Mouse (Mus musculus): ENCODE results near the gene Fgf15. TPM values are rescaled to one million over a fixed set of nuclear protein-coding genes. Genes with fewer than 3 reads are reported as not detected.
"Not testable (repeated sequence)": the region's sequence is repeated elsewhere in the genome, so short reads cannot be mapped to it uniquely, and the experiment has no call there.

Fgf15 gene
- polyA plus RNA-seq, 1 experiment from 2014 or later = 66.9 TPM

GRCm38 (mm10) chr7:144892322-144892721, 4.0 kb upstream of the Fgf15 start:
- 45% methylated on average over 6 of the region's 6 CpGs for WGBS

DNA sequence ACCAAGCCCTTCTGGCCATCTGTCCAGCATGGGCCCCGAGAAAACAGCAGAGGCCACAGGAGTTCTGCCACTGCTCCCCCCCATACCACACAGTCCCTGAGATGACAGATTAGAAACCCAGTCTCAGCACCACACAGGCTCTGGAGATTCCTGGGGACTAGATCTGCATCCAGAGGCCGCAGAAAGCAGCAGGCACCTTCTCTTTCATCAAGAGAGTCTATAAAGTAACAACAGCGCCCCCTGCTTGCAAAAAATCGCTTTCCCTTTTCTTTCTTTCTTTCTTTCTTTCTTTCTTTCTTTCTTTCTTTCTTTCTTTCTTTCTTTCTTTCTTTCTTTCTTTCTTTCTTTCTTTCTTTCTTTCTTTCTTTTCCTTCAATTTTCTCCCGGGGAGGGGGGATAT, 2.1 kb upstream of the Fgf15 start:
- H3K4me3 ChIP-seq (replicated peaks) = no peak overlapping the region
- H3K9me3 ChIP-seq = no peaks in the 10 kb centered on the region
- no peak for ATAC-seq
- no peak overlapping the region; the same call in 1 of the 2 replicates for H3K4me2 ChIP-seq (replicated peaks)
- no peak overlapping the region for H3K9ac ChIP-seq (replicated peaks)
- H3K27ac ChIP-seq = no peak overlapping the region
- WGBS = 2% methylated on average over 5 of the region's 5 CpGs
- H3K4me1 ChIP-seq (replicated peaks) = peaks cover 45% of the 10 kb centered on the region
- no peaks in the 10 kb centered on the region for H3K36me3 ChIP-seq
- peaks cover 52% of the 10 kb centered on the region for H3K27me3 ChIP-seq

More at GRCm38 (mm10) chr7:144892322-144892721, 4.0 kb upstream of the Fgf15 start:
- ATAC-seq = no peak
- no peak overlapping the region for H3K4me2 ChIP-seq (replicated peaks)
- H3K9ac ChIP-seq (replicated peaks) = no peak overlapping the region
- H3K27me3 ChIP-seq = peaks cover 38% of the 10 kb centered on the region
- no peaks in the 10 kb centered on the region for H3K9me3 ChIP-seq
- no peak overlapping the region for H3K27ac ChIP-seq
- H3K36me3 ChIP-seq = no peaks in the 10 kb centered on the region
- H3K4me3 ChIP-seq (replicated peaks) = no peak overlapping the region
- peaks cover 35% of the 10 kb centered on the region for H3K4me1 ChIP-seq (replicated peaks)

DNA sequence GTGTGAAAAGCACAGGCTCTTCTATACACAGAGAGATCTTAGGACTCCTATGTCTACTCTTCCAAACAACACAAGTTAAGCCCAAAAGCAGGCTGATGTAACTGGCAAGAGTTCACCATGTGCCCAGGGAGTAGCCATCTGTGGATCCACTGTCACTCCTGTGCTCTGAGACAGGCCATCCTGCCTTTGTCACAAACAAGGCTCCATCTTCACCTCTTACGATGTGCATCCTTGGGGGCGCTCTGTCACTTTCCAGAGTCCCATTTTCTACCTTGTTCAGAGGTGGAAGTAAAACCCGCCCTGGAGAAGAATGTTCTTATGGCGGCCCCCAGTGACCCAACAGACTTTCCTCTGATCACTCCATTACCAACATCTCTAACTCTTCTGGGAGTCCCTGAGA, 1.6 kb upstream of the Fgf15 start:
- 6% methylated on average over 4 of the region's 4 CpGs for WGBS
- ATAC-seq = no peak
- Histone ChIP-seq H3K4me1 (replicated peaks) (peaks cover 48% of the 10 kb centered on the region), H3K9ac (replicated peaks) (0 out of 2 replicates have a peak overlapping the region, but pooled peaks have one; percentile 69), H3K27me3 (peaks cover 52% of the 10 kb centered on the region), H3K9me3 (no peaks in the 10 kb centered on the region), H3K4me2 (replicated peaks) (peak overlapping the region; percentile 94), H3K27ac (peak overlapping the region; percentile 75), H3K36me3 (no peaks in the 10 kb centered on the region; the same call in 1 of the 2 replicates), H3K4me3 (replicated peaks) (peak overlapping the region; percentile 51)

GRCm38 (mm10) chr7:144895305-144896111, 823 bp upstream of the Fgf15 start:
- no peaks in the 10 kb centered on the region; the same call in 1 of the 2 replicates for H3K36me3 ChIP-seq
- peaks cover 48% of the 10 kb centered on the region for H3K4me1 ChIP-seq (replicated peaks)
- H3K4me2 ChIP-seq (replicated peaks) = peak overlapping the region; percentile 94
- H3K4me3 ChIP-seq (replicated peaks) = peak overlapping the region; percentile 51
- peaks cover 48% of the 10 kb centered on the region for H3K27me3 ChIP-seq
- ATAC-seq = peak; percentile 75
- peak overlapping the region; percentile 69 for H3K9ac ChIP-seq (replicated peaks)
- WGBS = under 1% methylated on average over 33 of the region's 37 CpGs
- no peaks in the 10 kb centered on the region for H3K9me3 ChIP-seq
- H3K27ac ChIP-seq = peak overlapping the region; percentile 75

DNA sequence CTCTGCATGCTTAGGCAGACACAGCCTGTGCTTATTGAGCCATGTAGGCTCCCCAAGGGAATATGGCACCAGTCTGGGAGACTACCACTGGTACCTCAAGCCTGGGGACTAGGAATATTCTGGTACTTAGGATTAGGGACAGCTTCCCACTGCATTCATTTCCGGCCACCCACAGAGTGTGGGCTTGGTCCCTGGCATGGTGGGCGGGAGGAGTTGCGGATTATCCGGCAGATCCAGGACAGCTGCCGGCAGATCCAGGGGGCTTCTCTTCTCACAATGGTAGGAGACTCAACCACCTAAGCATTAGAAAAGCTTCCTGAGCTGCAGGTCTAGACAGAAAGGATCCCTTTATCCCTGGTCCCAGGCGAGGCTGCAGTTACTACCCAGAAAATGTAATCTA, 2.2 kb downstream of the Fgf15 start:
- Histone ChIP-seq H3K9me3 (no peaks in the 10 kb centered on the region), H3K27ac (no peak overlapping the region), H3K4me3 (replicated peaks) (peak overlapping the region; percentile 51), H3K9ac (replicated peaks) (peak overlapping the region; percentile 69), H3K36me3 (no peaks in the 10 kb centered on the region; the same call in 1 of the 2 replicates), H3K4me1 (replicated peaks) (peaks cover 48% of the 10 kb centered on the region), H3K27me3 (peaks cover 41% of the 10 kb centered on the region), H3K4me2 (replicated peaks) (peak overlapping the region; percentile 94)
- 8% methylated on average over 6 of the region's 6 CpGs for WGBS
- ATAC-seq = no peak

GRCm38 (mm10) chr7:144905514-144905913, 9.2 kb downstream of the Fgf15 start:
- ATAC-seq; H3K27me3 ChIP-seq; H3K27ac ChIP-seq; H3K36me3 ChIP-seq; H3K4me2 ChIP-seq (replicated peaks); H3K4me1 ChIP-seq (replicated peaks); H3K4me3 ChIP-seq (replicated peaks); H3K9ac ChIP-seq (replicated peaks); H3K9me3 ChIP-seq: not testable (repeated sequence)
- 99% methylated on average over 3 of the region's 3 CpGs for WGBS

DNA sequence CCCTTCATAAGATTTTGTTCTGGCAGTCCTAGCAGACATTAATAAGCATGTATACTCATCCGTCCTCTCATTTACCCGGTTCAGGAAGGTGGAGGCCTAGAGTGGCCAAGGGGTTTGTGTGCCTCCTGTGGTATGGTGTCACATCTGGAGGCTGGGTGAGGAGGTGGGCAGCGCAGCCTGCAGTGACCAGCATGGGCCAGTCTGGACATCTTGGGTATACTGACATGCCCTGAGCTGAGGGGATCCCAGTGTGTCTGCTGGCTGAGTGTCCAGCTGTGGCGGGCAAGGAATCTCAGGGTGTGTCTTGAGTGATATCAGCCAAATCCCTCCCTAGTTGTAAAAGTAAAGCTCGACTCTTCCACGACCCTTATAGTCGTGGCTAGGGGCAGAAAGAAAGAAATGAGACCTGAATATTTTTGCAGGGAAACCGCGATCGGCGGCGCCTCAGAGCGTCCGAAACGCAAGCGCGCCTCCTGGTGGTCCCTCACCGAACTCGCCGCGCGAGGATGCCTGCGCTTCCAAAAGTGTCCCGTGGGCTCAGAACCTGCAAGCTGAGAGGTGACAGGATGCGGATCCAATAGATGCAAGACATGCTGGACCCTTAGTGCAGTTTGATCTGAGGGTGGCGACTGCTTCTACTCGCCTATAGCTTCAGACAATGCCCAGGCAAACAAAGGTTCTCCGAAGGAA, 10.5 kb downstream of the Fgf15 start:
- H3K9me3 ChIP-seq = peaks cover 3% of the 10 kb centered on the region; the same call in 1 of the 2 replicates
- H3K9ac ChIP-seq (replicated peaks) = 0 out of 2 replicates have a peak overlapping the region, but pooled peaks have one; percentile 52
- 10% methylated on average over 28 of the region's 28 CpGs for WGBS
- no peak overlapping the region for H3K27ac ChIP-seq
- peak overlapping the region; percentile 20 for H3K4me3 ChIP-seq (replicated peaks)
- peak overlapping the region; percentile 49 for H3K4me2 ChIP-seq (replicated peaks)
- no peaks in the 10 kb centered on the region for H3K36me3 ChIP-seq
- ATAC-seq = peak; percentile 65
- peaks cover 3% of the 10 kb centered on the region; the same call in 1 of the 2 replicates for H3K27me3 ChIP-seq
- peaks cover 4% of the 10 kb centered on the region; the same call in 1 of the 2 replicates for H3K4me1 ChIP-seq (replicated peaks)

DNA sequence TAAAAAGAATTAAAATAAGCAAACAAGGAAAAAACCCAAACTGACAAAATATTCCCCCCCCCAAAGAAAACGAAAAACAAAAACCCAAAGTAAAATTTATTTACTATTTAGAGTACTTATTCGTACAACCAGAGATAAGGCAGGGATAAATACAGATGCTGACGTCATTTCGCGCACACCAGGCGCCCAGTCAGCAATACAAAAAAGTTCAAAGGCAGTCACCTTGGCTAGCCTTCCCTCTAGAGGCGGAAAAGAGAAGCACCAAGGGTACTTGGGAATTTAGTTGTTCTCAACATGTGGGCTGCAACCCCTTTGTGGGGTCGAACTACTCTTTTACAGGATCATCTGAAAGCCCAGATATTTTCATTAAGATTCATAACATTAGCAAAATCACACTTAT, 11.5 kb downstream of the Fgf15 start:
- H3K9ac ChIP-seq (replicated peaks) = no peak overlapping the region
- peaks cover 4% of the 10 kb centered on the region; the same call in 1 of the 2 replicates for H3K4me1 ChIP-seq (replicated peaks)
- H3K4me3 ChIP-seq (replicated peaks) = no peak overlapping the region
- no peak overlapping the region for H3K27ac ChIP-seq
- no peak overlapping the region for H3K4me2 ChIP-seq (replicated peaks)
- peaks cover 3% of the 10 kb centered on the region; the same call in 1 of the 2 replicates for H3K9me3 ChIP-seq
- no peaks in the 10 kb centered on the region for H3K36me3 ChIP-seq
- no peak for ATAC-seq
- WGBS = 18% methylated on average over 8 of the region's 8 CpGs
- peaks cover 3% of the 10 kb centered on the region; the same call in 1 of the 2 replicates for H3K27me3 ChIP-seq

GRCm38 (mm10) chr7:144908705-144909104, 12.4 kb downstream of the Fgf15 start:
- no peak overlapping the region for H3K9ac ChIP-seq (replicated peaks)
- 38% methylated on average over 7 of the region's 7 CpGs for WGBS
- no peaks in the 10 kb centered on the region for H3K36me3 ChIP-seq
- H3K4me2 ChIP-seq (replicated peaks) = no peak overlapping the region
- ATAC-seq = peak; percentile 51
- no peak overlapping the region for H3K27ac ChIP-seq
- H3K4me1 ChIP-seq (replicated peaks) = peaks cover 4% of the 10 kb centered on the region; the same call in 1 of the 2 replicates
- peaks cover 3% of the 10 kb centered on the region; the same call in 1 of the 2 replicates for H3K27me3 ChIP-seq
- H3K9me3 ChIP-seq = peaks cover 3% of the 10 kb centered on the region; the same call in 1 of the 2 replicates
- no peak overlapping the region for H3K4me3 ChIP-seq (replicated peaks)

DNA sequence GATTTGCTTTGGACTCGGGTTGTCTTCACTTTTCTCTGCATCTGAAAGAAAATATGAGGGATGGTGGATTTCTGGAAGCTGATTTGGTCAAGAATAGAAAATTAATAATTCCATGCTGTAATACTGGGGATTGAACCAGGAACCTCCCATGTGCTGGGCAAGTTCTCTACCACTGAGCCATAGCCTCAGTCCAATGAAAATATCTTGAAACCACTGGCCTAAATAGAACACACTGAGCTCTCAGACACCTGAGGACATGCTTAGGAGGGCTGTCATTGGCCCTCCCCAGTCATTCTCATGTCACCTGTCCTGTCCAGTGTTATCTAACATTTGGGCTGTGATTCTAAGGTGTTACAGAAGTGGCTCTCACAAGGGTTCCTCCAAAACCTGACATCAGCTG, 14.8 kb downstream of the Fgf15 start:
- WGBS = 83% methylated on average over 1 of the region's 1 CpGs
- no peak overlapping the region for H3K27ac ChIP-seq
- H3K36me3 ChIP-seq = no peaks in the 10 kb centered on the region
- no peak overlapping the region for H3K4me2 ChIP-seq (replicated peaks)
- peaks cover under 1% of the 10 kb centered on the region; the same call in 1 of the 2 replicates for H3K27me3 ChIP-seq
- no peak for ATAC-seq
- H3K4me3 ChIP-seq (replicated peaks) = no peak overlapping the region
- no peaks in the 10 kb centered on the region for H3K9me3 ChIP-seq
- H3K4me1 ChIP-seq (replicated peaks) = peaks cover 12% of the 10 kb centered on the region
- no peak overlapping the region for H3K9ac ChIP-seq (replicated peaks)

GRCm38 (mm10) chr7:144912897-144913296, 16.6 kb downstream of the Fgf15 start:
- H3K4me1 ChIP-seq (replicated peaks) = peaks cover 19% of the 10 kb centered on the region
- ATAC-seq = no peak
- H3K9me3 ChIP-seq = no peaks in the 10 kb centered on the region
- H3K27me3 ChIP-seq = no peaks in the 10 kb centered on the region; the same call in 1 of the 2 replicates
- 71% methylated on average over 4 of the region's 4 CpGs for WGBS
- no peak overlapping the region for H3K4me2 ChIP-seq (replicated peaks)
- no peak overlapping the region for H3K4me3 ChIP-seq (replicated peaks)
- no peak overlapping the region for H3K27ac ChIP-seq
- peaks cover 12% of the 10 kb centered on the region for H3K36me3 ChIP-seq
- H3K9ac ChIP-seq (replicated peaks) = no peak overlapping the region

Measured in midbrain, embryonic 13.5 days (tissue).